Mouse (Mus musculus) erythroblast, embryonic 14.5 days (primary cell): ENCODE data around the gene Mrc1.

ENCODE experiments used
- GATA1 ChIP-seq: IDR thresholded peaks from 2 replicates; pipeline ENCODE4 v1.6.1; 2012; ENCODE audit warnings: low read length, inconsistent platforms, mixed read lengths
- TAL1 ChIP-seq: IDR thresholded peaks from 3 replicates; pipeline ENCODE4 v1.6.1; 2012; ENCODE audit warnings: low read length, inconsistent platforms, mixed read lengths

DNA sequence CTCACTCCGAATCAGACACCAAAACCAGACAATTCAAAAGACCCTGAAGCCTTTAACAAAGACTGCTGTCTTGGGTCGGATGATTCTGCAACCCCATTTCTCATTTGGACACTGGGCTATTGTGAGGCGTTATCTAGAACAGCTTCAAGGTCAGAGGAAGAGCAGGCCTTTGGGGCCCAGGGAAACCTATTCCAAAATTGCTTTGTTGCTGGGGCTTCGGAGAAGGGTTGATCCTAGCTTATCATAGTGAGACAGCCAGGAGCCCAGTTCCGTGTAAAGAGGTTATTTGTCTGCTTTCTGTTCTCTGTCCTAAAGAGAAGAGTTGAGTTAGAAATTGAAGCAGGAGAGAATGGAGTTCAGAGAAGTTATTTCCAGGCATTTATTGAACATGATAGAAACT is 10.0 kb downstream of the Mrc1 start:
- TF ChIP-seq TAL1 (no peak), GATA1 (no peak)
